Mouse (Mus musculus): ENCODE measurements around the gene Agbl4. TPM values are rescaled to one million over a fixed set of nuclear protein-coding genes. Genes with fewer than 3 reads are reported as not detected.

Gene Agbl4
- total RNA-seq, 2 experiments from 2014 or later, result not detected

- no peak for DNase-seq
Observed at GRCm38 (mm10) chr4:111281836-111282235, 884.4 kb downstream of the Agbl4 start.

GRCm38 (mm10) chr4:111284625-111285024 lies 887.2 kb downstream of the Agbl4 start:
- no peak for DNase-seq

GRCm38 (mm10) chr4:111294528-111295241 lies 897.2 kb downstream of the Agbl4 start:
- DNase-seq, result no peak

- DNase-seq, result no peak
Observed at GRCm38 (mm10) chr4:111306518-111306917, 909.1 kb downstream of the Agbl4 start.

- DNase-seq, result no peak
Observed at GRCm38 (mm10) chr4:111307166-111307565, 909.7 kb downstream of the Agbl4 start.

- DNase-seq, result no peak
Observed at GRCm38 (mm10) chr4:111307633-111308032, 910.2 kb downstream of the Agbl4 start.

GRCm38 (mm10) chr4:111308572-111309288 lies 911.3 kb downstream of the Agbl4 start:
- DNase-seq, result no peak

- DNase-seq, result no peak
Observed at GRCm38 (mm10) chr4:111327094-111327493, 929.6 kb downstream of the Agbl4 start.

GRCm38 (mm10) chr4:111327760-111328373 lies 930.4 kb downstream of the Agbl4 start:
- no peak for DNase-seq

GRCm38 (mm10) chr4:111329501-111329900 lies 932.0 kb downstream of the Agbl4 start:
- no peak for DNase-seq

- DNase-seq, result no peak
Observed at GRCm38 (mm10) chr4:111332864-111333263, 935.4 kb downstream of the Agbl4 start.

- DNase-seq, result no peak
Observed at GRCm38 (mm10) chr4:111349965-111350364, 952.5 kb downstream of the Agbl4 start.

- DNase-seq, result no peak
Observed at GRCm38 (mm10) chr4:111350615-111351525, 953.4 kb downstream of the Agbl4 start.

- DNase-seq, result no peak
Observed at GRCm38 (mm10) chr4:111356584-111357115, 959.2 kb downstream of the Agbl4 start.

- DNase-seq, result no peak
Observed at GRCm38 (mm10) chr4:111357176-111357575, 959.7 kb downstream of the Agbl4 start.

- no peak for DNase-seq
Observed at GRCm38 (mm10) chr4:111364199-111364598, 966.7 kb downstream of the Agbl4 start.

- DNase-seq, result no peak
Observed at GRCm38 (mm10) chr4:111367771-111368170, 970.3 kb downstream of the Agbl4 start.

GRCm38 (mm10) chr4:111377159-111377558 lies 979.7 kb downstream of the Agbl4 start:
- no peak for DNase-seq

- no peak for DNase-seq
Observed at GRCm38 (mm10) chr4:111378071-111378470, 980.6 kb downstream of the Agbl4 start.

GRCm38 (mm10) chr4:111383101-111383500 lies 985.6 kb downstream of the Agbl4 start:
- DNase-seq, result no peak

GRCm38 (mm10) chr4:111390736-111391135 lies 993.3 kb downstream of the Agbl4 start:
- peak; percentile 9 for DNase-seq

- no peak for DNase-seq
Observed at GRCm38 (mm10) chr4:111399784-111400183, 1002.3 kb downstream of the Agbl4 start.

Data from gastrocnemius, postnatal 25 days (tissue).